Mouse (Mus musculus): ENCODE results near the gene Pirb.
"Not testable (repeated sequence)": the region's sequence is repeated elsewhere in the genome, so short reads cannot be mapped to it uniquely, and the experiment has no call there.

Pirb gene

DNA sequence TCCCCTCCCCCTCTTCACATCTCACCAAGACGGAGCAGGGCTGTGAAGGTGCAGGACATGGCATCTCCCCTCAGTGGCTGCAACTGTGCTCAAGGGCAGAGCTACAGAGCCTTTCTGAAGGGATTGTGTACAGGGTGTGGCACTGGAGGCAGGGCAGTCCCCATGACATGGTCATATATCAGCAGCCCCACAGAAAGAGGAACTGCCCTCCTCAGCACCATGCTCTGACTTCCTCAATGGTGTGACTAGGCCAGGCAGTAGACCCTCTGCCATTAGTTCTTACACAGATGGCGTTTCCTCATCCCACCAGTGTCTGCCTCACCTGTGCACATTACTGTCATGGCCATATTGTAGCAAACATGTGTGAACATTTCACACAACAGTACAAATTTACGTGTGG, at the start of gene Pirb:
Gene Pirb, minus strand, starts transcription at position 124 of the 400 bp plus-strand sequence.
- DNase-seq (ENCODE audit: low spot score in 2 of 2) = not testable (repeated sequence)

DNA sequence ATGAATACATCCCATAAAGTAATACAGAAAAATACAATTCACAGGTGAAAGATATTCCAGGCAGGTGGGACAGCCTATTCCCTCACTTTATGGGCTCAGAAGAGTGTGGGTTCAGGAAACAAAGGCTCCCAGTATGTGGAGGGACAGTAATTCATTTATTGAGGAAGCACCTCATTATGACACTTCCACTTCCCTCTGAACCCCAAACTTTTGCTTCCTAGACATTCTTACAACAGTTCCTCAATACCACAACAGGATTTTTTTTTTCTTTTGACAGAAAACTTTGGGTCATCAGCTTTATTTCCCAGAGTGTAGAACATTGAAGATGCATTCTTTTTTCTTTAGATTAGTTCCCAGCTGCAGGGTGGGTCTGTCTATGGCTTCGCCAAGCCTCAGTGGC, 12.5 kb upstream of the Pirb start:
- not testable (repeated sequence) for DNase-seq (ENCODE audit: low spot score in 2 of 2)

- DNase-seq (ENCODE audit: low spot score in 2 of 2) = not testable (repeated sequence)
Observed at GRCm38 (mm10) chr7:3725459-3725858, 5.3 kb upstream of the Pirb start.

GRCm38 (mm10) chr7:3715249-3715648, 4.9 kb downstream of the Pirb start:
- DNase-seq (ENCODE audit: low spot score in 2 of 2) = no peak

- DNase-seq (ENCODE audit: low spot score in 2 of 2) = peak in 1 of 2 experiments; percentile 8
Observed at GRCm38 (mm10) chr7:3712264-3712942, 7.8 kb downstream of the Pirb start.

GRCm38 (mm10) chr7:3709000-3709399, 11.2 kb downstream of the Pirb start:
- no peak for DNase-seq (ENCODE audit: low spot score in 2 of 2)

DNA sequence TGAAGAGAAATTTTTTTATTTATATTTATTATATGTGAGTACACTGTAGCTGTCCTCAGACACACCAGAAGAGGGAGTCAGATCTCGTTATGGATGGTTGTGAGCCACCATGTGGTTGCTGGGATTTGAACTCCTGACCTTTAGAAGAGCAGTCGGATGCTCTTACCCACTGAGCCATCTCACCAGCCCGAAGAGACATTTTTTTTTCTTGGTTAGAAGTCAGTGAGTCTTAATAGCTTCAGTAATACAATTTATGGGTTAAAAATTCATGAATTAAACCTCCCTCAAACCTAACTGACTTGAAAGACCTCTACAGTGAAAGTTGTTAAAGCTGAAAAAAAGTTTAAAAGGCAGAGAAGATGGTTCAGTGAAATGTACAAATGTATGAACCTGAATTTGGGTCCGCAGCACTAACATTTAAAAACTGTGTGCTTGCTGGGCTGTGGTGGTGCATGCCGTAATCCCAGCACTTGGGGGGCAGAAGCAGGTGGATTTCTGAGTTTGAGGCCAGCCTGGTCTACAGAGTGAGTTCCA, 11.7 kb downstream of the Pirb start:
- not testable (repeated sequence) for DNase-seq (ENCODE audit: low spot score in 2 of 2)

DNA sequence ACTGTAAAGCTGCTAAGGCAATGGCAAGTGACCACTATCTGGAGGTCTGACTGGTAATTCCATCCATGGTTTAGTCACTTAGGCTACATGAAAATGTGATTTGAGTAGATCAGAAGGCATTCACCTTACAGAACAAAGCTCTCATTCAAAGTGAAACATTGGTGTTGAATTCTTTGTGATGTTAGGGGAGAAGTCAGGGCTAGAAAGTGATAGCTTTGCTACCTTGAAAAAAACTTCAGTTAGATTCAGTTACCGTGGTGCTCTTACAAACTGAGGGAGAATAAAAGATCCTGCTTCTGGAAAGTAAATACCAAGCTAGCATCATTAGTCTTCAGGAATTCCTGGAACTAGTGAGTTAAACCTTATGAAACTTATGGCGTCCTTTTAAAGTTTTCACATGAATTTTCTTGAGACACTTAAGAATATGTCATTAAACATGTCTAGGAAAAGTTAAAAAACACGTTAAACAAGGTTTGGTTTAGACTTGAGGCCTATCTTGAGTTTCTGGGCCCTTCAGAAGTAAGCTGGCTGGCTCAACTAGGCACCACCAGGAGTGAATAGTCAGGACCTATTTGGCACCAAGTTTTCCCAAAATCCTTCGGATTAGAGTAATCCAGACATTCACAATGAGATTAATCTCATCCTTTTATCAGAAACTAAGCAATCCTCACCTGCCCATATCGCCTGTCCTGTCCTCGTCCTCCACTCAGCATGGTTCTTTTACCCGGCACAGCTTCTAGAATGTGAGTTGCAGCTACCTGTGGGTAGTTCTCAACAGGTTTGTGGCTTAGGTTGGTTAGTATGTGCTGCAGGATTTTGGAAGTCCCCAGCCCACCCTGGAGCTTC, 12.4 kb downstream of the Pirb start:
- DNase-seq (ENCODE audit: low spot score in 2 of 2) = no peak

DNA sequence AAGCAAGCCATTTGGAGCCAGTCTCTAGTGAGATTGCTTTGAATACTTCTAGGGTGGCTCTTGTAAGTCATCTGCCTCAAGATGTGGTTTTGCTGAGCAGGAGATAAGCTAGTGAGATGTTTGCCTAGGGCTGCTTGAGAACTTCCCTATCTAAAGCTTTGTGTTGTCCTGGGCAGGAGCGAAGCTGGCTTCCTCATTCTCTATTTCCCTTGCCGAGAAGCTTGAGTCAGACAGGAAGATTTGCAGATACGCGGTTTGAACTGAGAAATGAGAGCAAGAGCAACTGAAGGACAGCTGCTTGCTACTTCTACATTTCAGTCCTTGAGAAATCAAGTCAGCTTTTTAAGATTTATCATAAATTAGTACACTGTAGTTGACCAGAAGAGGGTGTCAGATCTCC, 13.2 kb downstream of the Pirb start:
- DNase-seq (ENCODE audit: low spot score in 2 of 2) = peak in 1 of 2 experiments; percentile 24

- no peak for DNase-seq (ENCODE audit: low spot score in 2 of 2)
Observed at GRCm38 (mm10) chr7:3706343-3706934, 13.8 kb downstream of the Pirb start.

GRCm38 (mm10) chr7:3705911-3706310, 14.3 kb downstream of the Pirb start:
- no peak for DNase-seq (ENCODE audit: low spot score in 2 of 2)

DNA sequence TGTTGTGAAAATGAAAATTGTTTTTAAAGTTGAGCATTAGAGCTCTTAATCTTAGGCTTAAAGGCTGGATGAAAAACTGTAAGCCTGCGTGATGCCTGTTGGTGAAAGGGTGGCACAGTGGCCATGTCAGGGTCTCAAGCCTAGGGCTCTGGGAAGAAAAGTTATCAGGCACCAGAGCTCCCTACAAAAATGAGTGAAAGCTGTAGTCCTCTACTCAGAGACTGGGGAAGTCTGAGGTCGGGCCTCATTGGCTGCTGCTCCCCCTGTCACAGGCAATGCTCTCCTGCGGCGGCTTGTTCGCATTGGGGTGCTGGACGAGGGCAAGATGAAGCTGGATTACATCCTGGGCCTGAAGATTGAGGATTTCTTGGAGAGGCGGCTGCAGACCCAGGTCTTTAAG, 14.7 kb downstream of the Pirb start:
- peak in 1 of 2 experiments; percentile 32 for DNase-seq (ENCODE audit: low spot score in 2 of 2)

- no peak for DNase-seq (ENCODE audit: low spot score in 2 of 2)
Observed at GRCm38 (mm10) chr7:3704475-3704874, 15.7 kb downstream of the Pirb start.

DNA sequence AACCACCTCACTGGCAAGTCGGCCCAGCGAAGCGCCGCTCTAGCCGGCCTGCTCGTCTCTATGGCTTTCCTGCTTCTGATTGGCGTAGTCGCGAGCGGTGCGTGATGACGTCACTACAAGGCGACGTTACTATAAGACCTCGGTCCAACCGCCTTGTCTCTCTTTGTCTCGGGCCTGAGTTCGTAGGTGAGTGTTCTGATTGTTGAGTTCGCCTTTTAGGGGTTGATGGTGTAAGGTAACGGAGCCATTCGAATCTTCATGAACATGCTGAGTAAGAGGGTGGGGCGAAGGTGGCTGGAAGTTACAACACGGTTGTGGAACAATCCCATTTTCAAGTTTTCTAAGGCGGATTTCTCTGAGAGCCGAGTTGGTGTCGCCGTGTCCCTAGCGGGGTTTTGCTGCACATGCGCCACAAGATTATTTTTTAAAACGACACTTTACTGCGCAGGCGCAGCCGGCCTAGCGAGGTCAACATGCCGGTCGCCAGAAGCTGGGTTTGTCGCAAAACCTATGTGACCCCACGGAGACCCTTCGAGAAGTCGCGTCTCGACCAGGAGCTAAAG, 16.2 kb downstream of the Pirb start, which contains the start of gene Rps9:
Gene Rps9, plus strand, starts transcription at position 115 of the 563 bp plus-strand sequence.
- peak; percentile 95 to 97 for DNase-seq (ENCODE audit: low spot score in 2 of 2)

DNA sequence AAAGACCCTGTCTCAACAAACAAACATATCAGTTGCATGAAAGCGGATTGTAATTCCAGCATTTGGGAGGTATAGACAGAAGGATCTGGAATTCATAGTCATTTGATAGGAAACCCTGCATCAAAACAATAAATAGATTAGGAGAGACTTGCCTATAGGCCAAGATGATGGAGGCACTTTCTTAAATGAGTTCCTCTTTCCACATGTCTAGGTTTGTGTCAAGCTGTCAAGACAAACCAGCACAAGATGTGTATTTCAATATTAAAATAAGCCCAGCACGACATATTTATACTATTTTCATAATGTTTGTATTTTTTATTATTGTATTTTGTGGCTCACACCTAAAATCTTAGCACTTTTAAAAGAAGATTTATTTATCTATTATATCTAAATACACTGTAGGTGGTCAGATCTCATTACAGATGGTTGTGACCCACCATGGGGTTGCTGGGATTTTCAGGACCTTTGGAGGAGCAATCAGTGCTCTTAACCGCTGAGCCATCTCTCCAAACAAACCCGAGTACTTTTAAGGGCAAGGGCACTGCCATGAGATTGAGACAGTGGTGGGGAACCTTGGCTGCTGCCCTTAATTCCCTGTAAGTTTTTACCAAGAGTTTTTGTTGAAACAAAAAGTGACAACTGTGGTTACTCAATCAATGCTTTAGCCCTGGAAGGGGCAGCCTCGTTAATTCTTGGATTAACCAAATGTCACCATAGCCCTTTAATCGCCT, 16.9 kb downstream of the Pirb start:
- DNase-seq (ENCODE audit: low spot score in 2 of 2) = no peak

GRCm38 (mm10) chr7:3698471-3698870, 21.7 kb downstream of the Pirb start:
- no peak for DNase-seq (ENCODE audit: low spot score in 2 of 2)

GRCm38 (mm10) chr7:3694949-3695305, 25.3 kb downstream of the Pirb start:
- not testable (repeated sequence) for DNase-seq (ENCODE audit: low spot score in 2 of 2)

- peak; percentile 44 to 69 for DNase-seq (ENCODE audit: low spot score in 2 of 2)
Observed at GRCm38 (mm10) chr7:3694076-3694948, 25.9 kb downstream of the Pirb start.

DNA sequence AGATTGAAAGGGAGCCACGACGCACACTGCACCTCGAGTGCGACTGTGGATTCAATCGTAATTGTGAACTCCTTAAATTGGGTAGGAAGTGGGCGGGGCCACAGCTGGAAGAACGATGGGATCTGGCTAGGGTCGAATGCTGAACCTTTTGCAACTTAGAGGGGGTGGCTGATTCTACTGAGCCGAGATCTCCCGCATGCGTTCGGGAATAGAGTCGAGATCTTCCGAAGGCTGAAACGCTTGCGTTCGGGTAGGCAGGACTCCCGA, 26.4 kb downstream of the Pirb start:
- no peak for DNase-seq (ENCODE audit: low spot score in 2 of 2)

DNA sequence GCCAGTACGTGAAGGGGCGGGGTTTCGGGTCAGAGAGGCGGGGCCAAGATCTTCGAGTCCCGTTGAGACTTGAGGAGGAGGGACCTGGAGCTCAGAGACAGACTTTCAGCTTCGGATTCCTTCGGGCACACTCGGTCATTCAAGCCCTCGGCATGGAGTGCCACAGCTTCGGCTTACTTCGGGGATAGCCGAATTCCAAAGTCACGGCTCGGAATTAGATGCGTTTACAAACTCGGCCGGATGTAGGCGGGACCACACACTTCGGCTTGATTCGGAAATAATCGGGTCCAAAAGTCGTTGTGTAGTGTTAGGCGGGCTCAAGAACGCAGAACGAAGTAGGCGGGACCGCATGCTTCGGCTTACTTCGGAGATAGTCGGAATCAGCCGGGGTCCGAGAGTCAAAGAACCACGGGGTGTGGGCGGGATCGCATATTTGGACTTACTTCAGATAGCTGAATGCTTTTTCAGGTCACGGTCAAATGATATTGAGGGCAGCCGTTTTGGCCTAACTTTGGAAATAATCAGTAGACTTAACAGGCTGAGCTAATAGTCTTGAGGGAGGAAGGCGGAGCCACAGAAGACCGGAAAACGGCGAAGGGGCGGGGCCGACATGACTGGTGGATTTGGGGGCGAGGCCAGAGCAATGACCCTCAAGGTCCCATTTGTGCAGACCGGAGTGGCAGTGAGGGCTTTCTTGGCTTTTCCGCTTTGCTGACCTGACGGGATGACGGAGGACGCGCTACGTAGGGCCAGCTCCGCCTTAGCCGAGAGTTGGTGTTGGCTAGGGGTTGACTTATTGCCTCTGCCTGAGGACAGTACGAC, 27.0 kb downstream of the Pirb start, which contains the start of gene Mboat7:
Gene Mboat7, minus strand, starts transcription at position 537 of the 822 bp plus-strand sequence.
- peak; percentile 94 to 98 for DNase-seq (ENCODE audit: low spot score in 2 of 2)

All from spleen, postnatal 10 days (tissue).